Mouse (Mus musculus): ENCODE measurements around the gene Aspg. TPM values are rescaled to one million over a fixed set of nuclear protein-coding genes. Genes with fewer than 3 reads are reported as not detected.

Aspg gene
- polyA plus RNA-seq, 1 experiment from 2014 or later, result 1.6 TPM

DNA sequence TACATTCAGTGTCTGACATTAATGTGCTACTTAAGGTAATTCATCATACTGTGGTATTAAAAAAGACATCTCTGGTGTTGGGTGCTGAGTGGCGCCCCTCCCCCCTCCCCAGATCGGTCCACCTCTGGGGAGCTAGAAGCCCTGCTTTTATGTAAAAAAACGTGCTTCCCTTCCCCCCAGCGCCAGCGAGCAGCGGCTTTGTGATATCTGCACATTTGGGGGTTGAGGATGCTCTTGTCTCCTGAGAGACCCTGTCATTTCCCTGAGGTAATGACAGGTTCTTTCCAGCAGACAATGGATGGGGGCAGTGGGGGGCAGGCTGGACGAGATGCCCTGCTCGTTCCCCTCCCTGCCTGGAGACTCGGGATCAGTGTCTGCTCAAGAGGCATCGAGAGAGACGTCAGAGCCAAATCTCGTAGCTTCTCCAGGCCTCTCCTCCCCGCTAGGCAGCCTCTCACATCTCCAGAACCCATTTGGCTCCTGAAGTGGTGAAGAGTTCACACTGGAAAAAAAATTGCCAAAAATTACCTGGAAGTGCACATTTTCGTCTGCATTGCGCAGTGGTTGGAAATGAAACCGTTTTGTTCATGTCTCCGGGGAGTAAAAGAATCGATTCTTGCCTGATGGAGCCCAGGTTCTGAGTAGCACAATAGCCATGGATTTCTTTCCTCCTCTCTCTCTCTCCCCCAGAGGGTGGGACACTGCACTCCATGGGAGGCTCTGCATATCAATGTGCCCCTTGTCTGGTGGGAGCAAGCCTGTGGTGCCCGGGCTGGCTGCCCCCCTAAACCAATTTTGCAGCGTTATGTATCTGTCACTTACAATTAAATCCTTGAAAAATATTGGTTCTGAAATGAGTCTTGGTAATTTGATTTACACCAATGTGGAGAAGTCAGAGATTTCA lies 64.4 kb downstream of the Aspg start:
- TF ChIP-seq CTCF (IDR thresholded peaks at IDR 0.05; ENCODE audit: low read depth), result no peak
- peaks cover 8% of the 10 kb centered on the region; the same call in 1 of the 2 replicates for H3K36me3 ChIP-seq (ENCODE audit: insufficient read depth)
- H3K27ac ChIP-seq (ENCODE audit: low read depth), result no peak overlapping the region
- H3K4me3 ChIP-seq (ENCODE audit: low read depth, low read length), result no peak overlapping the region
- H3K9me3 ChIP-seq (ENCODE audit: low read depth, low read length), result no peaks in the 10 kb centered on the region
- no peak overlapping the region for H3K4me2 ChIP-seq
- H3K4me1 ChIP-seq (ENCODE audit: insufficient read depth), result no peaks in the 10 kb centered on the region
- 47% methylated on average over 20 of the region's 20 CpGs for WGBS
- no peak for DNase-seq
- no peak overlapping the region for H3K9ac ChIP-seq
- ATAC-seq (ENCODE audit: insufficient read depth), result no peak
- no peaks in the 10 kb centered on the region for H3K27me3 ChIP-seq (ENCODE audit: insufficient read depth, low read length)

DNA sequence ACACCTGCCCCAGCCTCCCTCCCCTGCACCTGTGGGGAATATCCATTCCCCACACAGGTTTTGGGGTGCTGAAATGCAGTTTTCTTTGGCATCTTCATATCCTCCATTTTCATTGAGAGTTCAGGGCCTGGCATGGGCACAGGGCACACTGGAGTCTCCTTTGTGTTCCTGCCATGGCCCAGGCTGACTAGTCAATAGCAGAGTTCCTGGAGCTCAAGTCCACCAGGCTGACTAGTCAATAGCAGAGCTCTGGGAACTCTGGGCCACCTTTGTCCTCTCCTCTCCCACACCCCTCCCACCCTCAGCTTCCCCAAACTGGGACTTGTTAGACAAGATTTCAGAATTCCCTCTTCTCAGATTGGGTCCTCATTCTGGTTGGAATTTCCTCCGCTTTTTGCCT lies 65.2 kb downstream of the Aspg start:
- TF ChIP-seq CTCF (IDR thresholded peaks at IDR 0.05; ENCODE audit: low read depth), result no peak
- no peaks in the 10 kb centered on the region for H3K9me3 ChIP-seq (ENCODE audit: low read depth, low read length)
- H3K27ac ChIP-seq (ENCODE audit: low read depth), result no peak overlapping the region
- H3K4me1 ChIP-seq (ENCODE audit: insufficient read depth), result no peaks in the 10 kb centered on the region
- DNase-seq (no peak), ATAC-seq (ENCODE audit: insufficient read depth) (no peak)
- peaks cover 13% of the 10 kb centered on the region; the same call in 1 of the 2 replicates for H3K36me3 ChIP-seq (ENCODE audit: insufficient read depth)
- no peak overlapping the region for H3K9ac ChIP-seq
- no peak overlapping the region for H3K4me2 ChIP-seq
- WGBS, result 84% methylated on average over 1 of the region's 1 CpGs
- no peaks in the 10 kb centered on the region for H3K27me3 ChIP-seq (ENCODE audit: insufficient read depth, low read length)
- H3K4me3 ChIP-seq (ENCODE audit: low read depth, low read length), result no peak overlapping the region

DNA sequence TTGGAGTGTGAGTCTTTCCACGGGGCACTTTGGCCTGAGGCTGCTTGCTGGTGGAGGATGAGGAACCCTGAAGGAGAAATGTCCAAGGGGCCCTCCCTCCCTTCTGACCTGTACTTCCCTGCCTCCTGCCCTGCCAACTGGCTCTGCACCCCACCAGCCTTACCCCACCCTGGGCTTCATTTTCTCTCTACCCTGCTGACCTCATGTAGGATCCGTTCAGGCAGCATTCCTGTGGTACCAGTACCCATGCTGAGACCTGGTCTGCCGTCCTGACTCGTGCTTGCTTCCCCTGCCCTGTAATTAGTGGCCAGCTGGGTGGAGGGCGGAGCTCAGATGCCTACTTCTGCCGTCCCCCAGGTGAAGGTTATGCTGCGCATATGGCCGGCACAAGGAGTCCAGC lies 65.7 kb downstream of the Aspg start:
- ATAC-seq (ENCODE audit: insufficient read depth) (no peak), DNase-seq (no peak)
- Histone ChIP-seq H3K27ac (ENCODE audit: low read depth) (no peak overlapping the region), H3K4me2 (no peak overlapping the region), H3K27me3 (ENCODE audit: insufficient read depth, low read length) (no peaks in the 10 kb centered on the region), H3K9me3 (ENCODE audit: low read depth, low read length) (no peaks in the 10 kb centered on the region), H3K36me3 (ENCODE audit: insufficient read depth) (peaks cover 13% of the 10 kb centered on the region; the same call in 1 of the 2 replicates), H3K4me1 (ENCODE audit: insufficient read depth) (no peaks in the 10 kb centered on the region), H3K4me3 (ENCODE audit: low read depth, low read length) (no peak overlapping the region), H3K9ac (no peak overlapping the region)
- no peak for TF ChIP-seq CTCF (IDR thresholded peaks at IDR 0.05; ENCODE audit: low read depth)
- 66% methylated on average over 8 of the region's 8 CpGs for WGBS

MicroRNAs within 50 kb of the gene (microRNA counts, 519-probe panel; counts per million panel counts)
- 3,252 counts per million, percentile 64 among the panel's probes with 10 or more counts for microRNA mmu-miR-203

Small RNA genes lying within 50 kb of the gene (microRNA-seq; reads per million reads assigned to microRNA genes)
- gene Mir203 (ENCODE audit: borderline number of aligned reads) (2,649 reads per million, percentile 83 among the genes with 10 or more reads in this experiment), gene Mir3073a (ENCODE audit: borderline number of aligned reads) (not detected), gene Mir3073b (ENCODE audit: borderline number of aligned reads) (not detected)

Other genes with a start within 250 kb of the Aspg start
- gene Ppp1r13b, start 198.6 kb upstream of the Aspg start, polyA plus RNA-seq (2014; fragmentation: Nextera tagmentation; extraction: Ambion mirVana), result 28.9 and 29.0 TPM in 2 replicates
- gene Atp5mpl, start 139.7 kb upstream of the Aspg start, polyA plus RNA-seq (2014; fragmentation: Nextera tagmentation; extraction: Ambion mirVana), result 647 and 712 TPM in 2 replicates
- 0.15 and 0.18 TPM in 2 replicates for gene Tdrd9, start 135.1 kb upstream of the Aspg start, polyA plus RNA-seq (2014; fragmentation: Nextera tagmentation; extraction: Ambion mirVana)
- gene Rd3l, start 125.4 kb upstream of the Aspg start, polyA plus RNA-seq (2014; fragmentation: Nextera tagmentation; extraction: Ambion mirVana), result not detected in 2 replicates
- gene Kif26a, start 39.5 kb downstream of the Aspg start, polyA plus RNA-seq (2014; fragmentation: Nextera tagmentation; extraction: Ambion mirVana), result 2.2 and 2.3 TPM in 2 replicates

All from lung, embryonic 14.5 days (tissue).